Mouse (Mus musculus): ENCODE results near the gene Farp1. TPM values are rescaled to one million over a fixed set of nuclear protein-coding genes. Genes with fewer than 3 reads are reported as not detected.

Farp1 gene
- total and polyA plus RNA-seq, 3 experiments: 6.4 to 11.1 (median 10.9) TPM

- H3K79me2 ChIP-seq (replicated peaks; ENCODE audit: control insufficient read depth, insufficient read depth, low read length): no peaks in the 10 kb centered on the region
- H3K27ac ChIP-seq: no peak overlapping the region
- no peaks in the 10 kb centered on the region for H3K36me3 ChIP-seq (ENCODE audit: control insufficient read depth, insufficient read depth, low read length)
- no peak overlapping the region for H3K9ac ChIP-seq (ENCODE audit: low read depth, low read length)
- 88% methylated on average over 9 of the region's 9 CpGs for WGBS
- TF ChIP-seq EP300 (IDR thresholded peaks at IDR 0.05; ENCODE audit: insufficient read depth, low read depth, low read length): no peak
- TF ChIP-seq CTCF (IDR thresholded peaks at IDR 0.05): no peak
- TF ChIP-seq POLR2A (IDR thresholded peaks at IDR 0.05; ENCODE audit: insufficient read depth, low read depth, low read length): no peak
- intact Hi-C loops (cut with DNase I): loop anchor here (2.0 kb wide), 1 partner anchor 67 kb away; no protein-coding TSS in a partner anchor
- peaks cover 7% of the 10 kb centered on the region; the same call in 1 of the 2 replicates for H3K4me1 ChIP-seq (ENCODE audit: control insufficient read depth, insufficient read depth, low read length)
- H3K27me3 ChIP-seq (ENCODE audit: control insufficient read depth, insufficient read depth, low read length): no peaks in the 10 kb centered on the region
- no peak overlapping the region for H3K4me3 ChIP-seq
- no peak for DNase-seq
Measured at GRCm38 (mm10) chr14:121103459-121103858, 68.5 kb downstream of the Farp1 start.

GRCm38 (mm10) chr14:121104760-121105329 is 69.8 kb downstream of the Farp1 start:
- no peak overlapping the region for H3K9ac ChIP-seq (ENCODE audit: low read depth, low read length)
- H3K4me1 ChIP-seq (ENCODE audit: control insufficient read depth, insufficient read depth, low read length): peaks cover 2% of the 10 kb centered on the region; the same call in 1 of the 2 replicates
- no peaks in the 10 kb centered on the region for H3K27me3 ChIP-seq (ENCODE audit: control insufficient read depth, insufficient read depth, low read length)
- WGBS: 72% methylated on average over 7 of the region's 7 CpGs
- no peak for DNase-seq
- H3K36me3 ChIP-seq (ENCODE audit: control insufficient read depth, insufficient read depth, low read length): no peaks in the 10 kb centered on the region
- H3K27ac ChIP-seq: no peak overlapping the region
- TF ChIP-seq EP300 (IDR thresholded peaks at IDR 0.05; ENCODE audit: insufficient read depth, low read depth, low read length): no peak
- TF ChIP-seq CTCF (IDR thresholded peaks at IDR 0.05): no peak
- no peak for TF ChIP-seq POLR2A (IDR thresholded peaks at IDR 0.05; ENCODE audit: insufficient read depth, low read depth, low read length)
- intact Hi-C loops (cut with DNase I): loop anchor here (5.0 kb wide), 1 partner anchor 68 kb away; the partner anchor contains the start of gene Farp1
- H3K4me3 ChIP-seq: no peak overlapping the region
- no peaks in the 10 kb centered on the region for H3K79me2 ChIP-seq (replicated peaks; ENCODE audit: control insufficient read depth, insufficient read depth, low read length)

GRCm38 (mm10) chr14:121106906-121107305 is 71.9 kb downstream of the Farp1 start:
- Histone ChIP-seq H3K4me3 (no peak overlapping the region), H3K9ac (ENCODE audit: low read depth, low read length) (no peak overlapping the region), H3K4me1 (ENCODE audit: control insufficient read depth, insufficient read depth, low read length) (peaks cover 2% of the 10 kb centered on the region; the same call in 1 of the 2 replicates), H3K27me3 (ENCODE audit: control insufficient read depth, insufficient read depth, low read length) (no peaks in the 10 kb centered on the region), H3K27ac (no peak overlapping the region), H3K36me3 (ENCODE audit: control insufficient read depth, insufficient read depth, low read length) (no peaks in the 10 kb centered on the region), H3K79me2 (replicated peaks; ENCODE audit: control insufficient read depth, insufficient read depth, low read length) (no peaks in the 10 kb centered on the region)
- intact Hi-C loops (cut with DNase I): loop anchor here (5.0 kb wide), 1 partner anchor 70 kb away; the partner anchor contains the start of gene Farp1
- no peak for DNase-seq
- TF ChIP-seq EP300 (IDR thresholded peaks at IDR 0.05; ENCODE audit: insufficient read depth, low read depth, low read length) (no peak), POLR2A (IDR thresholded peaks at IDR 0.05; ENCODE audit: insufficient read depth, low read depth, low read length) (no peak), CTCF (IDR thresholded peaks at IDR 0.05) (no peak)
- WGBS: 74% methylated on average over 4 of the region's 4 CpGs

GRCm38 (mm10) chr14:121107707-121108285 is 72.8 kb downstream of the Farp1 start:
- no peaks in the 10 kb centered on the region for H3K79me2 ChIP-seq (replicated peaks; ENCODE audit: control insufficient read depth, insufficient read depth, low read length)
- no peak overlapping the region for H3K4me3 ChIP-seq
- DNase-seq: no peak
- H3K27me3 ChIP-seq (ENCODE audit: control insufficient read depth, insufficient read depth, low read length): no peaks in the 10 kb centered on the region
- TF ChIP-seq CTCF (IDR thresholded peaks at IDR 0.05): no peak
- TF ChIP-seq POLR2A (IDR thresholded peaks at IDR 0.05; ENCODE audit: insufficient read depth, low read depth, low read length): no peak
- no peak for TF ChIP-seq EP300 (IDR thresholded peaks at IDR 0.05; ENCODE audit: insufficient read depth, low read depth, low read length)
- H3K36me3 ChIP-seq (ENCODE audit: control insufficient read depth, insufficient read depth, low read length): no peaks in the 10 kb centered on the region
- H3K27ac ChIP-seq: peak overlapping the region; percentile 41
- 85% methylated on average over 10 of the region's 10 CpGs for WGBS
- H3K9ac ChIP-seq (ENCODE audit: low read depth, low read length): no peak overlapping the region
- H3K4me1 ChIP-seq (ENCODE audit: control insufficient read depth, insufficient read depth, low read length): peaks cover 2% of the 10 kb centered on the region; the same call in 1 of the 2 replicates
- intact Hi-C loops (cut with DNase I): loop anchor here (5.0 kb wide), 1 partner anchor 70 kb away; the partner anchor contains the start of gene Farp1

GRCm38 (mm10) chr14:121108439-121109115 is 73.6 kb downstream of the Farp1 start:
- no peaks in the 10 kb centered on the region for H3K36me3 ChIP-seq (ENCODE audit: control insufficient read depth, insufficient read depth, low read length)
- DNase-seq: peak in 1 of 2 experiments; percentile 30
- H3K27me3 ChIP-seq (ENCODE audit: control insufficient read depth, insufficient read depth, low read length): no peaks in the 10 kb centered on the region
- 36% methylated on average over 8 of the region's 8 CpGs for WGBS
- no peak overlapping the region for H3K4me3 ChIP-seq
- no peaks in the 10 kb centered on the region for H3K79me2 ChIP-seq (replicated peaks; ENCODE audit: control insufficient read depth, insufficient read depth, low read length)
- intact Hi-C loops (cut with DNase I): loop anchor here (5.0 kb wide), 1 partner anchor 71 kb away; the partner anchor contains the start of gene Farp1
- H3K4me1 ChIP-seq (ENCODE audit: control insufficient read depth, insufficient read depth, low read length): peaks cover 2% of the 10 kb centered on the region; the same call in 1 of the 2 replicates
- H3K9ac ChIP-seq (ENCODE audit: low read depth, low read length): no peak overlapping the region
- TF ChIP-seq EP300 (IDR thresholded peaks at IDR 0.05; ENCODE audit: insufficient read depth, low read depth, low read length) (no peak), POLR2A (IDR thresholded peaks at IDR 0.05; ENCODE audit: insufficient read depth, low read depth, low read length) (no peak), CTCF (IDR thresholded peaks at IDR 0.05) (no peak)
- H3K27ac ChIP-seq: peak overlapping the region; percentile 53

Measured in heart, adult 2 months (tissue).